Mouse (Mus musculus) hindbrain, embryonic 10.5 days (tissue): ENCODE data around the gene Lrguk. TPM values are rescaled to one million over a fixed set of nuclear protein-coding genes. Genes with fewer than 3 reads are reported as not detected.

ENCODE experiments used
- DNase-seq: peaks from one replicate; pipeline ENCODE4 v3.0.0-alpha.2; 2017; ENCODE audit warnings: low spot score
- H3K27ac ChIP-seq: fragments of 300-500 bp; sonication (generic); 2 replicates; pipeline ENCODE4 v1.5.1; 2016; ENCODE audit warnings: mild to moderate bottlenecking, moderate library complexity
- H3K27me3 ChIP-seq: fragments of 300-500 bp; sonication (generic); 2 replicates; pipeline ENCODE4 v1.6.1; 2016; ENCODE audit warnings: mild to moderate bottlenecking; ENCODE audit not compliant: poor library complexity, insufficient read depth, severe bottlenecking
- H3K36me3 ChIP-seq: fragments of 300-500 bp; sonication (generic); 2 replicates; pipeline ENCODE4 v1.6.1; 2016; ENCODE audit warnings: mild to moderate bottlenecking, moderate library complexity
- H3K4me1 ChIP-seq: fragments of 300-500 bp; sonication (generic); replicated peaks from 2 replicates; pipeline ENCODE4 v1.6.1; 2016; ENCODE audit warnings: mild to moderate bottlenecking
- H3K4me3 ChIP-seq: fragments of 300-500 bp; sonication (generic); 2 replicates; pipeline ENCODE4 v1.5.1; 2016; ENCODE audit warnings: mild to moderate bottlenecking, moderate library complexity
- H3K9me3 ChIP-seq: fragments of 300-500 bp; sonication (generic); 2 replicates; pipeline ENCODE4 v1.6.1; 2016; ENCODE audit warnings: mild to moderate bottlenecking, moderate library complexity
- WGBS: fragments of 180-500 bp; shearing (Covaris S2); methylation state at CpG from one replicate; pipeline ENCODE4 v1.1.7; 2016; 5-methylcytosine and 5-hydroxymethylcytosine counted together
- polyA plus RNA-seq: library from polyadenylated mRNA; unstranded; fragments of >200 nt; fragmentation: Nextera tagmentation; extraction: Ambion mirVana; gene quantifications from 2 replicates; pipeline ENCODE4 v1.2.1, GENCODE M21; 2016

Lrguk gene
- polyA plus RNA-seq: 1.0 and 1.5 TPM in 2 replicates

DNA sequence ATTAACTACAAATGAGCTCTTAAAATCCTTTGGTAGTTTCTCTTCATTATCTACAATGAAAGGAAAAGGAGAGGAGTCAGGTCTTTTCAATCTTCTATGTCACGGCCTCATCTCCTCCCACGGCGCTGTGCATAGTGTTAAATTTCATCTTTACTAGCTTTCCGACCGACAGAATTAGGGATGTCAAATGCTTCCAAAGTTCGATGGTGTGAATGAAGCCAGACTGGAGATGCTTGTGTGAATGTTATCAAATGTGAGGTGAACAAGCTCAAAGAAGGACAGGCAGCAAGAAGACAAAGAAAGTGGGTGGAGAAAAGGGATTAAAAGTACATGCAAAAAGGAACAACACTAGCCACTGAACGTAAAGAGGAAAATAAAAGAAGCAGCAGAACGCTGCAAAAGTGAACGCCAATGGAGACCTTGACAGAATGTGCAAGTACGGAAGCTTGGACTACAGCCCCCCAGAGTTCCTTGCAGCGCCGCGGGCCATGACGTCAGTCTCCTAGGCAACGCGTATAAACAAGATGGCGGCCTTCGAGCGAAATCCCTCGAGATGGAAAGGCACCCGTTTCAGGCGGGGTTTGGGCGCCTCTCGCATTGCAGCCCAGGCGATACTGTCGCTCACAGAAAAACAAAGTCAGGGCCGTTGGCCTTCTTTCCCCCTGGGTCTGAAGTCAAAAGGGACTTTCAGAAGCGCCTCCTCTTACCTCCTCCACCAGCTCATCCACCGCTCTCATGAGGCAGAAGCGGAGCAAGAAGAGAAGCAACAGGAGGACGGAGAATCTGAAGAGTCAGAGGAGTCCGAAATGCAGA is at the start of gene Lrguk:
Gene Lrguk (plus strand): TSS at position 516 of the 813 bp plus-strand sequence.
- 0 out of 2 replicates have a peak, but pooled peaks cover 4% of the 10 kb centered on the region for H3K27me3 ChIP-seq
- DNase-seq: peak; percentile 89
- peak within 1 kb of the TSS; percentile 81 for H3K27ac ChIP-seq
- no peaks in the 10 kb centered on the region for H3K9me3 ChIP-seq
- H3K4me3 ChIP-seq: peak within 1 kb of the TSS; percentile 67
- WGBS: 5% methylated on average over 32 of the region's 32 CpGs
- H3K4me1 ChIP-seq: peaks cover 14% of the 10 kb centered on the region
- no peaks in the 10 kb centered on the region for H3K36me3 ChIP-seq

- Histone ChIP-seq H3K4me1 (peaks cover 6% of the 10 kb centered on the region), H3K4me3 (no peak overlapping the region), H3K27ac (no peak overlapping the region), H3K36me3 (no peaks in the 10 kb centered on the region), H3K27me3 (no peaks in the 10 kb centered on the region), H3K9me3 (no peaks in the 10 kb centered on the region)
- WGBS: 84% methylated on average over 9 of the region's 9 CpGs
- DNase-seq: no peak
Measured at GRCm38 (mm10) chr6:33982709-33983108, 46.5 kb upstream of the Lrguk start.

DNA sequence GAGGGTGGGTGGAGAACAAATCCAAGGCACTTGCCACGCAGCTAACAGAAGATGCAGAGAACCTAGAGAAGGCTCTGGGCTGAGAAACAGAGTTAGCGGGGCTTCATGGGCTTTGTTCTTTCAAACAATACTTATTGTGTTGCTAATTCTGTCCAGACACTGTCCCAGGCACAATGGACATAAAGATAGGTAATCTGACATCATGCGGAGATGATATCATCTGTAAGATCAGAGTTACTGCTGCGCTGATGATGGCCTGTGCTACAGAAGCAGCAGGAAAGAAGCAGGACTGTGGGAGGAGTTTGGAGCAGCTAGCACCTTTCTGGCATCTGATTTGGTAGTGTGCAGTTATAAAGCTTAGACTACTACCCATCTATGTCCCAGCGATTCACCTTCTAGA is 42.1 kb upstream of the Lrguk start:
- Histone ChIP-seq H3K4me3 (no peak overlapping the region), H3K27ac (no peak overlapping the region), H3K36me3 (no peaks in the 10 kb centered on the region), H3K4me1 (peaks cover 1% of the 10 kb centered on the region; the same call in 1 of the 2 replicates), H3K27me3 (no peaks in the 10 kb centered on the region), H3K9me3 (no peaks in the 10 kb centered on the region)
- DNase-seq: no peak
- WGBS: 74% methylated on average over 5 of the region's 5 CpGs

GRCm38 (mm10) chr6:33992213-33993034 is 36.8 kb upstream of the Lrguk start:
- Histone ChIP-seq H3K27ac (no peak overlapping the region), H3K4me1 (peaks cover 23% of the 10 kb centered on the region), H3K36me3 (no peaks in the 10 kb centered on the region), H3K9me3 (no peaks in the 10 kb centered on the region), H3K4me3 (0 out of 2 replicates have a peak overlapping the region, but pooled peaks have one; percentile 20), H3K27me3 (no peaks in the 10 kb centered on the region)
- WGBS: 39% methylated on average over 24 of the region's 24 CpGs
- peak; percentile 24 for DNase-seq

GRCm38 (mm10) chr6:33993842-33994241 is 35.4 kb upstream of the Lrguk start:
- H3K36me3 ChIP-seq: no peaks in the 10 kb centered on the region
- H3K27me3 ChIP-seq: no peaks in the 10 kb centered on the region
- H3K9me3 ChIP-seq: no peaks in the 10 kb centered on the region
- 60% methylated on average over 6 of the region's 6 CpGs for WGBS
- no peak overlapping the region for H3K4me3 ChIP-seq
- H3K27ac ChIP-seq: no peak overlapping the region
- peaks cover 27% of the 10 kb centered on the region for H3K4me1 ChIP-seq
- no peak for DNase-seq

- 43% methylated on average over 4 of the region's 4 CpGs for WGBS
- no peaks in the 10 kb centered on the region for H3K9me3 ChIP-seq
- DNase-seq: no peak
- H3K27ac ChIP-seq: no peak overlapping the region
- H3K4me1 ChIP-seq: peaks cover 16% of the 10 kb centered on the region; the same call in 1 of the 2 replicates
- H3K36me3 ChIP-seq: no peaks in the 10 kb centered on the region
- H3K27me3 ChIP-seq: no peaks in the 10 kb centered on the region
- H3K4me3 ChIP-seq: no peak overlapping the region
Measured at GRCm38 (mm10) chr6:33998590-33998989, 30.7 kb upstream of the Lrguk start.

GRCm38 (mm10) chr6:33999530-33999929 is 29.7 kb upstream of the Lrguk start:
- no peak for DNase-seq
- WGBS: 35% methylated on average over 7 of the region's 7 CpGs
- Histone ChIP-seq H3K27me3 (no peaks in the 10 kb centered on the region), H3K9me3 (no peaks in the 10 kb centered on the region), H3K4me1 (0 out of 2 replicates have a peak, but pooled peaks cover 13% of the 10 kb centered on the region), H3K27ac (no peak overlapping the region), H3K4me3 (no peak overlapping the region), H3K36me3 (no peaks in the 10 kb centered on the region)

GRCm38 (mm10) chr6:34000644-34001043 is 28.6 kb upstream of the Lrguk start:
- H3K4me1 ChIP-seq: 0 out of 2 replicates have a peak, but pooled peaks cover 8% of the 10 kb centered on the region

GRCm38 (mm10) chr6:34003033-34003432 is 26.2 kb upstream of the Lrguk start:
- 0 out of 2 replicates have a peak, but pooled peaks cover 12% of the 10 kb centered on the region for H3K4me1 ChIP-seq
- no peaks in the 10 kb centered on the region for H3K36me3 ChIP-seq
- H3K9me3 ChIP-seq: no peaks in the 10 kb centered on the region
- no peak overlapping the region for H3K4me3 ChIP-seq
- WGBS: 33% methylated on average over 1 of the region's 1 CpGs
- no peak overlapping the region for H3K27ac ChIP-seq
- DNase-seq: no peak
- H3K27me3 ChIP-seq: no peaks in the 10 kb centered on the region

More at GRCm38 (mm10) chr6:34000644-34001043, 28.6 kb upstream of the Lrguk start:
- Histone ChIP-seq H3K27ac (no peak overlapping the region), H3K36me3 (no peaks in the 10 kb centered on the region), H3K27me3 (no peaks in the 10 kb centered on the region), H3K4me3 (no peak overlapping the region), H3K9me3 (no peaks in the 10 kb centered on the region)
- no peak for DNase-seq
- WGBS: 91% methylated on average over 7 of the region's 7 CpGs

DNA sequence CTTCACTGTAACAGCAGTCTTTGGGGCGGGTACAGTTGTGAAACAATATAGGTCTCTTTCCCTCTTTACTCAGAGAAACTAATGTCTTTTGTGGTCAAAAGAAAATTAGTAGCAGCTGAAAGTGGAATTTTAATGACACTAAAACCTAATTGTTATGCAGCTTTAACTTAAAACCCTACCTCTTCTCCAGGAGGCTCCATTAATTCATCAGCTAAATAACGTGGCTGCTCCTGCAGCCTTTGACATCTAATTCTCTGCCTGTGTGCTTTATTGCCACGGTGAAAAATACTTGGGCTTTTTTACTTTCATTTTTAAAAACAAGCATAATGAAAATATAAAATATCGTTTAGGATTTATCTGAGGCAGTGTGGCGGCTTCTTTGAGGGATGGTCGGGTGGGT is 15.8 kb upstream of the Lrguk start:
- Histone ChIP-seq H3K27ac (no peak overlapping the region), H3K4me1 (no peaks in the 10 kb centered on the region), H3K4me3 (no peak overlapping the region), H3K27me3 (no peaks in the 10 kb centered on the region), H3K36me3 (no peaks in the 10 kb centered on the region), H3K9me3 (0 out of 2 replicates have a peak, but pooled peaks cover 2% of the 10 kb centered on the region)
- no peak for DNase-seq
- 85% methylated on average over 6 of the region's 6 CpGs for WGBS

DNA sequence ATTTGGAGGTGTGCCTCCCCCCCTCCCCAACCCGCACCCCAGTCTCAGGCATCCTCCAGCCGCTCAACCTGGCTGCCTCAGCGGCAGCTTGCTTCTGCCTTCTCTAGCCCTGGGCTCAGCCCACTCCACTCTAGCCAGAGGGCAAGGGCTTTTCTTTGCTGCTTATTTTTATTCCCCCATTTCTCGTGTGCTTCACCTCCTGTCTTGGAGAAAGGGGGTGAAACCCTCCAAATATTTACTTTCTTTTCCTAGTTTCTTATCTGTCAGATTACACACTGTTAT is 439 bp downstream of the Lrguk start:
- Histone ChIP-seq H3K4me1 (peaks cover 17% of the 10 kb centered on the region), H3K4me3 (peak overlapping the region; percentile 67), H3K36me3 (no peaks in the 10 kb centered on the region), H3K27ac (peak overlapping the region; percentile 81), H3K27me3 (0 out of 2 replicates have a peak, but pooled peaks cover 4% of the 10 kb centered on the region), H3K9me3 (no peaks in the 10 kb centered on the region)
- no peak for DNase-seq
- under 1% methylated on average over 4 of the region's 4 CpGs for WGBS

DNA sequence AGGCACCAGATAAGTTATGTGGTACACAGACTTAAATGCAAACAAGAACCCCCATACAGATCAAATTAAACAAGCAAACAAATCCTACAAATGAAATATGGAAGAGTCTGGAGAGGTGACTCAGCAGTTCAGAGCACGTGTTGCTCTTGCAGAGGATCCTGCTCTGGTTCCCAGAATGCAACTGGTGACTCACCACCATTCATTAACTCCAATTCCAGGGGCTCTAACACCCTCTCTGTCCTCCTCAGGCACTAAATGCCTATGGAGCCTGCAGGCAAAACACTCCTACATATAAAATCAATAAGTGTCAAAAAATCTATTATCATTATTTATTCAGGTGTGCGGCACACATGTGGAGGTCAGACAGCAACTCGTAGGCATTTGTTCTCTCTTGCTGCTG is 4.8 kb downstream of the Lrguk start:
- Histone ChIP-seq H3K4me3 (no peak overlapping the region), H3K27me3 (0 out of 2 replicates have a peak, but pooled peaks cover 4% of the 10 kb centered on the region), H3K4me1 (peaks cover 12% of the 10 kb centered on the region), H3K9me3 (no peaks in the 10 kb centered on the region), H3K27ac (no peak overlapping the region), H3K36me3 (no peaks in the 10 kb centered on the region)
- no peak for DNase-seq
- 67% methylated on average over 3 of the region's 3 CpGs for WGBS
